Mouse (Mus musculus): ENCODE results near the gene Ddias. TPM values are rescaled to one million over a fixed set of nuclear protein-coding genes. Genes with fewer than 3 reads are reported as not detected.
"Not testable (repeated sequence)": the region's sequence is repeated elsewhere in the genome, so short reads cannot be mapped to it uniquely, and the experiment has no call there.

The Ddias gene
- polyA plus RNA-seq (2015; fragmentation: Nextera tagmentation; extraction: Ambion mirVana), result 1.1 and 1.5 TPM in 2 replicates

GRCm38 (mm10) chr7:92874116-92874675 is at the start of gene Ddias, which contains the start of gene Prcp:
TSS of gene Ddias (minus strand) at chr7:92874247.
TSS of gene Prcp (plus strand) at chr7:92874470.
- TF ChIP-seq CTCF (IDR thresholded peaks at IDR 0.05) (peak; percentile 100), EP300 (IDR thresholded peaks at IDR 0.05) (no peak)
- peak within 1 kb of the TSS; percentile 64 for H3K4me2 ChIP-seq (replicated peaks; ENCODE audit: low read depth, low read length)
- H3K27me3 ChIP-seq (replicated peaks; ENCODE audit: insufficient read depth, low read length), result no peaks in the 10 kb centered on the region
- H3K27ac ChIP-seq (ENCODE audit: low read length), result peak within 1 kb of the TSS; percentile 95
- peak within 1 kb of the TSS; percentile 72 for H3K4me3 ChIP-seq (ENCODE audit: low read depth, low read length)
- peak; percentile 89 for ATAC-seq
- no peaks in the 10 kb centered on the region for H3K9me3 ChIP-seq (ENCODE audit: low read length)
- peaks cover 5% of the 10 kb centered on the region; the same call in 1 of the 2 replicates for H3K4me1 ChIP-seq (ENCODE audit: insufficient read depth, low read depth, low read length)
- DNase-seq (ENCODE audit: low spot score), result peak; percentile 96
- H3K9ac ChIP-seq (replicated peaks; ENCODE audit: low read depth), result peak within 1 kb of the TSS; percentile 54
- H3K36me3 ChIP-seq (ENCODE audit: insufficient read depth, low read length), result no peaks in the 10 kb centered on the region
- WGBS, result 3% methylated on average over 53 of the region's 53 CpGs

DNA sequence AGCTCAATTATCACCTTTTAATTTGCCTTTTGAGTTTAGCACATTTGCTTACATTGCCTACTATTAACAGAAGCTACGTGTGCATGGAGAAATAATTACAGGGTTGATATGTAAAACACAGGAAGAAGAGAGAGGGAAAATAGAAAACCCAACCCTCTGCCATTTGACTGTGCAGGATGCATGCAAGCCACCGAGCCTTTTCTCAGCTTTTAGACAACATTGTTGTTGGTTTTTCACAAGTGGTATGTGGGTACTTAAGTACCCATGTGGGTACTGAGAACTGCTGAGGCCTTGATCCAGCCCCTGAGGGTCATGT is 46.8 kb upstream of the Ddias start:
- no peaks in the 10 kb centered on the region for H3K4me1 ChIP-seq (ENCODE audit: insufficient read depth, low read depth, low read length)
- H3K4me2 ChIP-seq (replicated peaks; ENCODE audit: low read depth, low read length), result no peak overlapping the region
- H3K9me3 ChIP-seq (ENCODE audit: low read length), result no peaks in the 10 kb centered on the region
- H3K4me3 ChIP-seq (ENCODE audit: low read depth, low read length), result no peak overlapping the region
- DNase-seq (ENCODE audit: low spot score) (no peak), ATAC-seq (no peak)
- no peaks in the 10 kb centered on the region for H3K36me3 ChIP-seq (ENCODE audit: insufficient read depth, low read length)
- no peak overlapping the region for H3K9ac ChIP-seq (replicated peaks; ENCODE audit: low read depth)
- H3K27ac ChIP-seq (ENCODE audit: low read length), result no peak overlapping the region
- TF ChIP-seq EP300 (IDR thresholded peaks at IDR 0.05) (no peak), CTCF (IDR thresholded peaks at IDR 0.05) (no peak)
- H3K27me3 ChIP-seq (replicated peaks; ENCODE audit: insufficient read depth, low read length), result no peaks in the 10 kb centered on the region
- 58% methylated on average over 2 of the region's 2 CpGs for WGBS

- TF ChIP-seq EP300 (IDR thresholded peaks at IDR 0.05) (no peak), CTCF (IDR thresholded peaks at IDR 0.05) (no peak)
- no peaks in the 10 kb centered on the region for H3K4me1 ChIP-seq (ENCODE audit: insufficient read depth, low read depth, low read length)
- WGBS, result 73% methylated on average over 6 of the region's 6 CpGs
These were observed 46.3 kb upstream of the Ddias start for GRCm38 (mm10) chr7:92920172-92920856.

GRCm38 (mm10) chr7:92904285-92904684 is 30.2 kb upstream of the Ddias start:
- ATAC-seq, result peak; percentile 43; the same call in 1 of the 2 replicates
- not testable (repeated sequence) for H3K4me2 ChIP-seq (replicated peaks; ENCODE audit: low read depth, low read length); H3K9ac ChIP-seq (replicated peaks; ENCODE audit: low read depth); H3K27me3 ChIP-seq (replicated peaks; ENCODE audit: insufficient read depth, low read length); H3K9me3 ChIP-seq (ENCODE audit: low read length); H3K4me3 ChIP-seq (ENCODE audit: low read depth, low read length); H3K4me1 ChIP-seq (ENCODE audit: insufficient read depth, low read depth, low read length); H3K27ac ChIP-seq (ENCODE audit: low read length); DNase-seq (ENCODE audit: low spot score); H3K36me3 ChIP-seq (ENCODE audit: insufficient read depth, low read length)
- WGBS, result 25% methylated on average over 7 of the region's 7 CpGs

More at GRCm38 (mm10) chr7:92920172-92920856, 46.3 kb upstream of the Ddias start:
- DNase-seq (ENCODE audit: low spot score) (no peak), ATAC-seq (no peak)
- Histone ChIP-seq H3K4me3 (ENCODE audit: low read depth, low read length) (no peak overlapping the region), H3K4me2 (replicated peaks; ENCODE audit: low read depth, low read length) (no peak overlapping the region), H3K27me3 (replicated peaks; ENCODE audit: insufficient read depth, low read length) (no peaks in the 10 kb centered on the region), H3K36me3 (ENCODE audit: insufficient read depth, low read length) (no peaks in the 10 kb centered on the region), H3K9me3 (ENCODE audit: low read length) (no peaks in the 10 kb centered on the region), H3K9ac (replicated peaks; ENCODE audit: low read depth) (no peak overlapping the region), H3K27ac (ENCODE audit: low read length) (no peak overlapping the region)

DNA sequence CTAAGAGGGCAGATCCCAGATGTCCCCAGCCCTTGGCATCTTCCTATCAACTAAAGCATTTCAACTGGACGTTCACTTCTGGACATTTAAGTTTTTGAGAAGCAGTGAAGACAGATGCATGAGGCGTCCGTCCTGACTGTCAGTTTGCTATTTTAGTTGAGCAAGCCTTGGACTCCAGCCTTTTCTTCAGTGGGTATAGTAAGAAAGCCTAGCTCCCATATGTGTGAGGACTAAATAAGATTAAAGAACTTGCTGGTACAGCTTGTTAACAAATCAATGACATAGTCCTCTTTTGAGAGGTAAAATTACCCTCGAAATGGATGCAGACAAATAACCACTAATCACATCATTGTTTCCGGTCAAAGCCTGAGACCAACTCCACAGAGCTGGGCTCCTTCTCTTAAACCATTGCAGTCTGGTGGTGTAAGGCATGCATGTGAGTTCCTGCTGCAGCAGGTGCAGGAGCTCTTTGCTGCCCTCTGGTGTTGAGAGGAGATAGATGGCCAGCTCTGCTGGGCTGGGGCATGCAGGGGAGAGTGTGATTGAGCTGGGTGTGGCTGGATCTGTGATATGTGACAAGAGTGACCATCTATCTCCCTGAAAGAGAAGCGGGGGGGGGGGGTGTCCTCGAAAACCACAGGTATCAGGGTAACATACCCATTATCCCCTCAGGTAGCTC is 29.5 kb upstream of the Ddias start:
- DNase-seq (ENCODE audit: low spot score), result peak; percentile 85
- H3K9ac ChIP-seq (replicated peaks; ENCODE audit: low read depth), result no peak overlapping the region
- H3K4me1 ChIP-seq (ENCODE audit: insufficient read depth, low read depth, low read length), result no peaks in the 10 kb centered on the region
- ATAC-seq, result peak; percentile 94
- TF ChIP-seq CTCF (IDR thresholded peaks at IDR 0.05) (peak; percentile 94), EP300 (IDR thresholded peaks at IDR 0.05) (no peak)
- no peak overlapping the region for H3K4me3 ChIP-seq (ENCODE audit: low read depth, low read length)
- no peak overlapping the region for H3K4me2 ChIP-seq (replicated peaks; ENCODE audit: low read depth, low read length)
- no peaks in the 10 kb centered on the region for H3K9me3 ChIP-seq (ENCODE audit: low read length)
- H3K27ac ChIP-seq (ENCODE audit: low read length), result no peak overlapping the region
- H3K36me3 ChIP-seq (ENCODE audit: insufficient read depth, low read length), result no peaks in the 10 kb centered on the region
- no peaks in the 10 kb centered on the region for H3K27me3 ChIP-seq (replicated peaks; ENCODE audit: insufficient read depth, low read length)
- WGBS, result 35% methylated on average over 7 of the region's 7 CpGs

DNA sequence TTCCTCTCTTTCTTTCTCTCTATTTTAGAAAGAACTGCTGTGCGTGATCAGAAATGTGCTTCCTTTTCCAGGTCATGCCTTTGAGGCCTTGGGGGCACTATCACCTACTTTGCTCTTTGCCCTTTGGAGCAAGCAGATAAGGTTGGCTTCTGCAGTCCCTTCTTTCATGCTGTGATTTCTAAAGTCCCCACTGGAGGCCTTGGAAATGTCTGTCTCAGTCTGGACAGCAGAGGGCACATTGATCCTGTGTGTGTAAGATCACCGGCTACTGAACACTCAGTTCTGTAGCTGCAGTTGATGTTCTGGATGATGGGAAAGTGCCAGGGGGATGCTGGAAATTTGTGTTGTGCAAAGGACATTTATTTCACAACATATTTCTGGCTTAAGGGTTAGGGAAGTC is 23.0 kb upstream of the Ddias start:
- no peak overlapping the region for H3K4me3 ChIP-seq (ENCODE audit: low read depth, low read length)
- H3K9me3 ChIP-seq (ENCODE audit: low read length), result no peaks in the 10 kb centered on the region
- no peak for ATAC-seq
- H3K4me2 ChIP-seq (replicated peaks; ENCODE audit: low read depth, low read length), result no peak overlapping the region
- 37% methylated on average over 2 of the region's 2 CpGs for WGBS
- no peaks in the 10 kb centered on the region for H3K36me3 ChIP-seq (ENCODE audit: insufficient read depth, low read length)
- TF ChIP-seq EP300 (IDR thresholded peaks at IDR 0.05) (no peak), CTCF (IDR thresholded peaks at IDR 0.05) (peak; percentile 69)
- no peaks in the 10 kb centered on the region for H3K4me1 ChIP-seq (ENCODE audit: insufficient read depth, low read depth, low read length)
- peak; percentile 32 for DNase-seq (ENCODE audit: low spot score)
- H3K9ac ChIP-seq (replicated peaks; ENCODE audit: low read depth), result no peak overlapping the region
- no peak overlapping the region for H3K27ac ChIP-seq (ENCODE audit: low read length)
- no peaks in the 10 kb centered on the region for H3K27me3 ChIP-seq (replicated peaks; ENCODE audit: insufficient read depth, low read length)

Data from lung, postnatal 0 days (tissue).